Mouse (Mus musculus) cortical plate, adult 2 months (tissue): ENCODE measurements around the gene Defb23. TPM values are rescaled to one million over a fixed set of nuclear protein-coding genes. Genes with fewer than 3 reads are reported as not detected.

ENCODE experiments used
- H3K27ac ChIP-seq: fragments of 200-500 bp; 2 replicates; pipeline ENCODE4 v1.5.1; 2012; ENCODE audit warnings: low read length, control low read depth, inconsistent platforms; ENCODE audit not compliant: insufficient read depth
- H3K4me1 ChIP-seq: fragments of 200-500 bp; 2 replicates; pipeline ENCODE4 v1.6.1; 2011; ENCODE audit warnings: low read length; ENCODE audit not compliant: control insufficient read depth, insufficient read depth
- H3K4me3 ChIP-seq: fragments of 200-500 bp; 2 replicates; pipeline ENCODE4 v1.5.1; 2011; ENCODE audit warnings: mild to moderate bottlenecking, low read length, control low read depth; ENCODE audit not compliant: insufficient read depth
- CTCF ChIP-seq: fragments of 200-500 bp; IDR thresholded peaks from 2 replicates; pipeline ENCODE4 v1.5.1; 2011; ENCODE audit warnings: mild to moderate bottlenecking, control low read depth, low read length; ENCODE audit not compliant: insufficient read depth; ENCODE audit errors: extremely low read depth
- POLR2A ChIP-seq: fragments of 200-500 bp; IDR thresholded peaks from 2 replicates; pipeline ENCODE4 v1.6.1; 2011; ENCODE audit warnings: mild to moderate bottlenecking, low read length, control low read depth; ENCODE audit not compliant: insufficient read depth; ENCODE audit errors: extremely low read depth
- polyA plus RNA-seq: library from polyadenylated mRNA; depleted of rRNA; stranded (reverse); fragments of >200 nt; gene quantifications from 2 replicates; pipeline ENCODE4 v1.2.3, GENCODE M21; 2012; rRNA removed

Defb23 gene
- not detected in 2 replicates for polyA plus RNA-seq

- no peak within 1 kb of the TSS for H3K27ac ChIP-seq
- no peak for TF ChIP-seq POLR2A
- no peak for TF ChIP-seq CTCF
- H3K4me1 ChIP-seq = no peaks in the 10 kb centered on the region
- H3K4me3 ChIP-seq = no peak within 1 kb of the TSS
Observed at GRCm38 (mm10) chr2:152464570-152465150, at the start of gene Defb23. Gene Defb23 (minus strand): TSS chr2:152464620.

GRCm38 (mm10) chr2:152511592-152511991, 47.2 kb upstream of the Defb23 start, which contains the start of gene Defb26:
Gene Defb26 (minus strand): TSS chr2:152511692.
- TF ChIP-seq POLR2A (no peak), CTCF (no peak)
- no peak within 1 kb of the TSS for H3K4me3 ChIP-seq
- no peak within 1 kb of the TSS for H3K27ac ChIP-seq
- H3K4me1 ChIP-seq = no peaks in the 10 kb centered on the region

GRCm38 (mm10) chr2:152503950-152504349, 39.5 kb upstream of the Defb23 start:
- H3K27ac ChIP-seq = no peak overlapping the region
- H3K4me3 ChIP-seq = no peak overlapping the region
- TF ChIP-seq CTCF (no peak), POLR2A (no peak)
- no peaks in the 10 kb centered on the region for H3K4me1 ChIP-seq

- Histone ChIP-seq H3K27ac (no peak overlapping the region), H3K4me3 (no peak overlapping the region), H3K4me1 (no peaks in the 10 kb centered on the region)
- no peak for TF ChIP-seq POLR2A
- no peak for TF ChIP-seq CTCF
Observed at GRCm38 (mm10) chr2:152500863-152501229, 36.4 kb upstream of the Defb23 start.

GRCm38 (mm10) chr2:152500204-152500862, 35.9 kb upstream of the Defb23 start:
- Histone ChIP-seq H3K27ac (no peak overlapping the region), H3K4me1 (no peaks in the 10 kb centered on the region), H3K4me3 (no peak overlapping the region)
- no peak for TF ChIP-seq CTCF
- TF ChIP-seq POLR2A = no peak

DNA sequence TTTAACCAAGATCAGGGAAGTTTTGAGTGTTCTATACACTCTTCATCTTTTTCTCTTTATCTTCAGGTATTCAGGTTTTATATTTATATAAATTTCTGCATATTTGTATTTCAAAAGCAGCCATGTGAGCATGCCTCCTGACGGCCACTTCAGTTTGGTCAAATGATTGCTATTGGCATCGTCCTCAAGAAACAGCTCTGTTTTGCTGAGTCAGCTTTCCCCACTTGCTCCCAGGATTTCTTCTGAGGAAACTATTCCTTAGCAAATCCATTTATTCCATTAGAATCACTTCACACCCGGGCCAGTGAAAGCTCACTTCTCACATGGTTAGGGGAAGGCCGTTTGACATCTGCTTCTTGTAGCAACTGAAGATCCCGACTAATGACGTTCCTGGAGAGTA, 33.6 kb upstream of the Defb23 start:
- no peaks in the 10 kb centered on the region for H3K4me1 ChIP-seq
- H3K4me3 ChIP-seq = no peak overlapping the region
- H3K27ac ChIP-seq = no peak overlapping the region
- no peak for TF ChIP-seq CTCF
- no peak for TF ChIP-seq POLR2A

- Histone ChIP-seq H3K4me1 (no peaks in the 10 kb centered on the region), H3K4me3 (no peak overlapping the region), H3K27ac (no peak overlapping the region)
- TF ChIP-seq POLR2A (no peak), CTCF (no peak)
Observed at GRCm38 (mm10) chr2:152493151-152493550, 28.7 kb upstream of the Defb23 start.

DNA sequence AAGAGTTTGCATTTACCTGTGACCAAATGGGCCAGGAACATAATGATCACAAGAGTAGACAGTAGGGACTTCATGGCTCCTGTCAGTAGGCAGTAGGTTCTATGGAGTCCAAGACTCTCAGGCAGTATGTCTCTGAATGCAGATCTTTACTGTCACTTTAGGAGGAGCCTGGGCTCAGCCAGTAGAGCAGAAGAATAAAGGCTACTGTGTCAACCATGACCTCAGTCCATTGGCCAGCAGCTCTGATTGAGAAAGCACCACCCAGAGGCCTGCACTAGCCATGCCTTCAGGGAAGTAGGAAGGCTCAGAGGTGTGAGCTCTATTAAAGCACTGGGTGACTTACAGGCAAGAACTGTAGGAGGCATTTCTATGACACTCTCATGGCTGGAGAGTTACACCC, 25.6 kb upstream of the Defb23 start, which contains the start of gene Defb22:
Defb22 (minus strand) TSS at position 101 of the 400 bp plus-strand sequence.
- Histone ChIP-seq H3K4me3 (no peak within 1 kb of the TSS), H3K27ac (no peak within 1 kb of the TSS), H3K4me1 (no peaks in the 10 kb centered on the region)
- no peak for TF ChIP-seq CTCF
- no peak for TF ChIP-seq POLR2A

DNA sequence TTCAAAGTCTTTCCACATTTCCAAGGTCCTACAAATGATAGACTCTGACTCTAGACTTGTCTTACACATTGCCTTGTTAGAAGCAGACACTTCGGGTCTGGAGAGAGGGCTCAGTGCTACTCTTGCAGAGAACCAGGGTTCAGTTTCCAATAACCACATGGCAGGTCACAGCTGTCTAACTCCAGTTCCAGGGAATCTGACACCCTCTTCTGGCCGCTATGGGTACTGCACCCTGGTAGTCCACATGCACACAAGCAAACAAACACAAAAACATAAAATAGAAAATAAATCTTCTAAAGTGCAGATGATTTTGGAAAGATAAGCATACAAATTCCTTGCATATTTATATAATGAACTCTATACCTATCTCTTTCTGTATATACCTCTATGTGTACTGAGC, 22.6 kb upstream of the Defb23 start:
- Histone ChIP-seq H3K27ac (no peak overlapping the region), H3K4me1 (no peaks in the 10 kb centered on the region), H3K4me3 (no peak overlapping the region)
- TF ChIP-seq CTCF (0 out of 2 replicates have a peak, but pooled peaks have one; percentile 16), POLR2A (no peak)

DNA sequence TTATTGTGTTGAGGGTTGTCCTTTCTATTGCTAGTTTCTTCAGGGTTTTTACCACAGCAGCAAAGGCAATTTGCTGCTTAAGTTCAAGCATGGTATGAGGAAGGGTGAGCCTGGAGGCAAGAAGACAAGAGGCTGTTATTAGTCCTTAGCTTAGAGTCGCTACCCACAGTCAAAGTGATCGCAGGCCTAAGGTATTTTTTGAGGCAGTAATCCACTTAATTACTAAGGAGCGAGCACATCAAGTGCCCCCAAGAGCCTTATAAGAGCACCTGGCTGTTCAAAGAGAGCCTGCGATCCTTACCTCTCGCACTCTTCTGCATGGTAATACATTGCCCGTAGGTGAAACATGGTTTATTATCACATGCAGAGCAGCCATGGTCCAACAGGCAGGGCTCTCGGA, 17.3 kb upstream of the Defb23 start:
- Histone ChIP-seq H3K4me1 (no peaks in the 10 kb centered on the region), H3K4me3 (no peak overlapping the region), H3K27ac (no peak overlapping the region)
- TF ChIP-seq CTCF = no peak
- TF ChIP-seq POLR2A = no peak
